Mouse (Mus musculus) lung, embryonic 16.5 days (tissue): ENCODE measurements at regions not wholly inside any gene's neighbourhood (a gene's known extent, or its start where the extent isn't known, plus 50 kb on each side); places are given as distances from the start of the nearest gene placed in this dataset.

Source experiments
- ATAC-seq: fragments of 200-750 bp; cut with Nextera tagmentation; 2 replicates; pipeline ENCODE4 v1.8.0; 2017; ENCODE audit warnings: low read depth, mild to moderate bottlenecking, moderate library complexity
- H3K27ac ChIP-seq: fragments of 300-500 bp; sonication (generic); 2 replicates; pipeline ENCODE4 v1.5.1; 2014; ENCODE audit warnings: mild to moderate bottlenecking, control low read depth, low read length
- H3K27me3 ChIP-seq: fragments of 300-500 bp; sonication (generic); 2 replicates; pipeline ENCODE4 v1.6.1; 2014; ENCODE audit warnings: low read depth, low read length, mixed read lengths; ENCODE audit not compliant: control insufficient read depth, insufficient read depth
- H3K36me3 ChIP-seq: fragments of 300-500 bp; sonication (generic); 2 replicates; pipeline ENCODE4 v1.6.1; 2014; ENCODE audit warnings: low read length; ENCODE audit not compliant: control insufficient read depth, insufficient read depth
- H3K4me1 ChIP-seq: fragments of 300-500 bp; sonication (generic); replicated peaks from 2 replicates; pipeline ENCODE4 v1.6.1; 2014; ENCODE audit warnings: low read length, mixed read lengths; ENCODE audit not compliant: control insufficient read depth, insufficient read depth
- H3K4me2 ChIP-seq: fragments of 300-500 bp; sonication (generic); 2 replicates; pipeline ENCODE4 v1.6.1; 2014; ENCODE audit warnings: low read depth, low read length, control low read depth
- H3K4me3 ChIP-seq: fragments of 300-500 bp; sonication (generic); 2 replicates; pipeline ENCODE4 v1.5.1; 2014; ENCODE audit warnings: mild to moderate bottlenecking, low read length, control low read depth
- H3K9ac ChIP-seq: fragments of 300-500 bp; sonication (generic); 2 replicates; pipeline ENCODE4 v1.6.1; 2014; ENCODE audit warnings: low read length, control low read depth
- H3K9me3 ChIP-seq: fragments of 300-500 bp; sonication (generic); 2 replicates; pipeline ENCODE4 v1.6.1; 2016; ENCODE audit warnings: low read length; ENCODE audit not compliant: control insufficient read depth
- WGBS: fragments of 180-500 bp; shearing (Covaris S2); extraction: QIAGEN DNeasy Blood & Tissue Kit; methylation state at CpG from one replicate; pipeline ENCODE4 v1.1.7; 2014; 5-methylcytosine and 5-hydroxymethylcytosine counted together

DNA sequence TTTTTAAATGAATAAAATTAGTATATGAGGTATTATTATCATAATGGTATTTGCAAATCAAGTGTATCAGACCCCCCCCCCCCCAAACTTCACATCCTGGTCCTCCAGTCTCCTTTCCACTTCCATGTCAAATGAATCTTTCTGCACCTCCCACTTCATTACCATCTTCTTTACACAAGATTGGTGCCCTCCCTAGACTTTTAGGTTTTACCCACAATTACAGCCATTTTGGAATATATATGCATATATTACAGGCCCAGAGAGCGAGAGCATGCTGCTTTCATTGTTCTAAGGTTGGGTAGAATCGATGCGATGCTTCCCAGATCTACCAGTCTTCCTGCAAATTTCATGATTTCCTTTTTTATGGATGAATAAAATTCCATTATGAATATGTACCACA, 98.8 kb upstream of the Fat3 start:
- H3K9ac ChIP-seq, result no peak overlapping the region
- H3K27me3 ChIP-seq, result no peaks in the 10 kb centered on the region
- no peaks in the 10 kb centered on the region for H3K36me3 ChIP-seq
- no peaks in the 10 kb centered on the region for H3K9me3 ChIP-seq
- H3K4me2 ChIP-seq, result no peak overlapping the region
- H3K4me3 ChIP-seq, result no peak overlapping the region
- WGBS, result 88% methylated on average over 3 of the region's 3 CpGs
- ATAC-seq, result no peak
- H3K27ac ChIP-seq, result no peak overlapping the region
- H3K4me1 ChIP-seq, result no peaks in the 10 kb centered on the region

DNA sequence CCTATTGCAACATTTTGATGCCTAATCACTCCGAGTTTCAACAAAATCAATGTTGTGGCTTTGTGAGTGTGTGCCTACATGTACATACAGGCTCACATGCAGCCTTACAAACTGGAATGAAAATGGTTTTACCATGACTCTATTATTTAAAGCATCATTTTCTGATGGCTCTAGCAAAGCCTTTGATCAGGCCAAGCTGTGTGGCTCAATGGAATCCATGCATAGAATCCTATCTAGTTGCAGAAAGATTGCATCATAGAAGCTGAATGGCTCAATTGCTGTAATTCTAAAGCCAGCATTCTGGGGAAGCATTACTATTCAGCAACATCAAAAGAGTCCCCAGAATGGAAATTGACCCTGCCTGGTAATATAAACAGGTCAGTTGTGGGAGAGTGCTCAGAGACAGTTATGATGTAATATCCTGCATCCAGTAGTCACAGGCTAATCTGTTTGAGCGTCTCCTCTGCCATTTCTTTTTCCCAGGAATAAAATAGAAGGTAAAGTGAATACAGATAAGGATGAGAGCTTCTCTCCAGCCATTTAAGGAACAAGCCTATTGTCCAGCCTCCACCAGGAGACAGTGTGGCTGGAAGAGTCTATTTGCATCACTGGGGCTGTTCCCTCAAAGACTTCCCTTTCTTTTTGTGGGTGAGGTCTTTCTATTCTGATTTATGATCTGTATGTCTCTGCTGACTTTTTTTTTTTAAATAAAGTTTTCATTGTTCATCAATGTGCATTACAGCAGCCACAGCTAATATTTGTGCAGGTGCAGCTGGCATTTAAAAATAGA, 98.2 kb upstream of the Fat3 start:
- H3K9ac ChIP-seq, result no peak overlapping the region
- WGBS, result 43% methylated on average over 2 of the region's 2 CpGs
- H3K4me3 ChIP-seq, result no peak overlapping the region
- ATAC-seq, result peak; percentile 38; the same call in 1 of the 2 replicates
- H3K27ac ChIP-seq, result no peak overlapping the region
- no peaks in the 10 kb centered on the region for H3K36me3 ChIP-seq
- no peaks in the 10 kb centered on the region for H3K27me3 ChIP-seq
- no peaks in the 10 kb centered on the region for H3K4me1 ChIP-seq
- no peaks in the 10 kb centered on the region for H3K9me3 ChIP-seq
- no peak overlapping the region for H3K4me2 ChIP-seq
